In the genomic region with DNA sequence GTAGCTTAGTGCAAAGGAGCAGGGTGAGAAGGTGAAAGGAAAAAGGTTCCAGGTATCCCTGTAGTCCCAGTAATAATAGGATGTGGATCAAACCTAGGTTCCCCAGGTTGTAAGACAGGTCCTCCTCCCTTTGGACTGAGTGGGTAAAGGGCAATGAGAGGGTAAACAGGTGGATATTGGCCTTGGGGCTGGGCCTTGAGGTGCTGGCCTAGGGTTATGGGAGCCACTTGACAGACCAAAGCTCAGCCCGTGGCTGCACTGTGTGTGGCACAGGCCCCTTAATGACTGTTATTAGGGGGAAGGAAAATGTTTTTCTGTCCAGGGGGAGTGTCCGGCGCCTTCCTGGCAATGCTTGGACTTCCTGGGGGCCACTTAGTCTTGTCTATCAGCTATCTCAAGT, we compare ENCODE assay signal across 37 mouse cellular contexts. TPM values are rescaled to one million over a fixed set of nuclear protein-coding genes. Genes with fewer than 3 reads are reported as not detected.
"Had no signal": no experiment of that assay in that cellular context is flagged by ENCODE, and none has a peak within 500 bp of the region (broad histone marks: within the 10 kb centered on the region; RNA-seq: fewer than 3 reads in every experiment).

No protein-coding gene starts in this region.

- H3K4me2 ChIP-seq: embryonic facial prominence, embryonic 12.5 days; embryonic facial prominence, embryonic 13.5 days; embryonic facial prominence, embryonic 15.5 days; forebrain, embryonic 12.5 days; forebrain, embryonic 13.5 days; forebrain, embryonic 15.5 days had no signal

- H3K4me3 ChIP-seq: embryonic facial prominence, embryonic 10.5 days; embryonic facial prominence, embryonic 12.5 days; embryonic facial prominence, embryonic 13.5 days; embryonic facial prominence, embryonic 15.5 days; erythroblast, embryonic 14.5 days; forebrain, embryonic 10.5 days; forebrain, embryonic 12.5 days; forebrain, embryonic 13.5 days; forebrain, embryonic 15.5 days; gastrocnemius, adult 2 months had no signal

- H3K36me3 ChIP-seq: embryonic facial prominence, embryonic 10.5 days; embryonic facial prominence, embryonic 12.5 days; embryonic facial prominence, embryonic 13.5 days; embryonic facial prominence, embryonic 15.5 days; forebrain, embryonic 10.5 days; forebrain, embryonic 12.5 days; forebrain, embryonic 15.5 days had no signal

- H3K9ac ChIP-seq: embryonic facial prominence, embryonic 12.5 days; embryonic facial prominence, embryonic 13.5 days; embryonic facial prominence, embryonic 15.5 days; forebrain, embryonic 12.5 days; forebrain, embryonic 13.5 days; forebrain, embryonic 15.5 days; forebrain, postnatal 0 days had no signal

- H3K27ac ChIP-seq: embryonic facial prominence, embryonic 10.5 days; embryonic facial prominence, embryonic 12.5 days; embryonic facial prominence, embryonic 13.5 days; embryonic facial prominence, embryonic 15.5 days; forebrain, embryonic 10.5 days; forebrain, embryonic 12.5 days; forebrain, embryonic 13.5 days; forebrain, embryonic 15.5 days; gastrocnemius, adult 2 months had no signal

- H3K4me1 ChIP-seq: embryonic facial prominence, embryonic 12.5 days; embryonic facial prominence, embryonic 13.5 days; embryonic facial prominence, embryonic 15.5 days; forebrain, embryonic 12.5 days; forebrain, embryonic 13.5 days; forebrain, embryonic 15.5 days had no signal

- H3K27me3 ChIP-seq: embryonic facial prominence, embryonic 15.5 days; forebrain, embryonic 13.5 days; forebrain, embryonic 15.5 days had no signal

- H3K9me3 ChIP-seq: embryonic facial prominence, embryonic 10.5 days; embryonic facial prominence, embryonic 12.5 days; embryonic facial prominence, embryonic 13.5 days; embryonic facial prominence, embryonic 15.5 days; forebrain, embryonic 10.5 days; forebrain, embryonic 12.5 days; forebrain, embryonic 13.5 days; forebrain, embryonic 15.5 days had no signal

- ATAC-seq: forebrain, embryonic 13.5 days; forebrain, embryonic 14.5 days; forebrain, embryonic 15.5 days; forebrain, embryonic 16.5 days; forebrain, postnatal 0 days had no signal

- DNase-seq: cerebellum, adult 18-20 months; cerebellum, adult 2 months; cerebellum, adult 8-10 months; cerebellum, adult 9-10 months; cerebellum, adult 9-11 months; cerebellum, postnatal 10 days; cerebellum, postnatal 14 days; cerebellum, postnatal 25 days; cerebellum, postnatal 36 days; embryo, embryonic 11 days; forebrain, postnatal 0 days; gastrocnemius, adult 2 months; gastrocnemius, postnatal 10 days; gastrocnemius, postnatal 14 days; gastrocnemius, postnatal 25 days; gastrocnemius, postnatal 36 days; heart, adult 11 months; heart, adult 18-20 months had no signal

RNA-seq across cellular contexts. Expression of a gene that starts 3.3 kb away (rescaled TPM):
- total RNA-seq: common myeloid progenitor, adult 5-6 weeks; forebrain, postnatal 0 days; gastrocnemius, adult 18-20 months; gastrocnemius, adult 2 months; gastrocnemius, adult 8-10 months; gastrocnemius, postnatal 10 days; gastrocnemius, postnatal 14 days; gastrocnemius, postnatal 25 days; gastrocnemius, postnatal 36 days; gastrocnemius, postnatal 4 days; granulocyte monocyte progenitor cell, adult 5-6 weeks; heart, adult 18-20 months had no signal
- polyA plus RNA-seq: cerebellum, adult 2 months; cortical plate, adult 2 months; erythroblast, embryonic 14.5 days; frontal cortex, adult 2 months; gonadal fat pad, adult 2 months had no signal
